Mouse (Mus musculus) brain, embryonic 14.5 days (tissue): ENCODE data around the gene Pkd2l1.

ENCODE experiments used
- CTCF ChIP-seq: fragments of 200-500 bp; IDR thresholded peaks from 2 replicates; pipeline ENCODE4 v1.5.1; 2012; ENCODE audit warnings: inconsistent platforms, mild to moderate bottlenecking, moderate library complexity, borderline replicate concordance; ENCODE audit not compliant: insufficient read depth, insufficient read length; ENCODE audit errors: extremely low read depth
- POLR2A ChIP-seq: fragments of 200-500 bp; IDR thresholded peaks from 2 replicates; pipeline ENCODE4 v1.6.1; 2012; ENCODE audit warnings: mild to moderate bottlenecking, inconsistent platforms, borderline replicate concordance; ENCODE audit not compliant: poor library complexity, insufficient read depth, insufficient read length, severe bottlenecking; ENCODE audit errors: extremely low read depth

DNA sequence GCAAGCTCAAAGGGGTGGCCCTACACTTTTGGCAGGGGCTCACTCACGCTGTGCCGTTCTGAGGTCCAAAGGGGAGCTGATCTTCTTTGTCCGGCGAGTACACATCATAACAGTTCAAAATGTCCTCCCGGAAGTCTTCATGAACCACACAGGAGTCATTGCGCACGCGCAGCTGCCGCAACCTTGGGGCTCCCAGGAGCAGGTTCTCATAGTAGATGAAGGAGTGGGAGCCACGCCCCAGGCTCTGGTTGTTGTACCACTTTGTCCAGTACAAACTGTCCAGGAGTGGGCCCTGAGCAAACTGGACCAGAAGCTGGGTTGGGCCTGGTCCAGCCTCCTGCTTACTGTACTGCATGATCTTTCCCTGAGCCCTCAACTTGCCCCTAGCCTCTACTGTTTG, 35.2 kb downstream of the Pkd2l1 start:
- no peak for TF ChIP-seq POLR2A
- TF ChIP-seq CTCF: no peak
